Mouse (Mus musculus) urinary bladder, postnatal 14 days (tissue): ENCODE measurements around the gene Irx5.

Experiments
- DNase-seq: peaks from one replicate; pipeline ENCODE4 v3.0.0; 2021; ENCODE audit warnings: low spot score

Irx5 gene

DNA sequence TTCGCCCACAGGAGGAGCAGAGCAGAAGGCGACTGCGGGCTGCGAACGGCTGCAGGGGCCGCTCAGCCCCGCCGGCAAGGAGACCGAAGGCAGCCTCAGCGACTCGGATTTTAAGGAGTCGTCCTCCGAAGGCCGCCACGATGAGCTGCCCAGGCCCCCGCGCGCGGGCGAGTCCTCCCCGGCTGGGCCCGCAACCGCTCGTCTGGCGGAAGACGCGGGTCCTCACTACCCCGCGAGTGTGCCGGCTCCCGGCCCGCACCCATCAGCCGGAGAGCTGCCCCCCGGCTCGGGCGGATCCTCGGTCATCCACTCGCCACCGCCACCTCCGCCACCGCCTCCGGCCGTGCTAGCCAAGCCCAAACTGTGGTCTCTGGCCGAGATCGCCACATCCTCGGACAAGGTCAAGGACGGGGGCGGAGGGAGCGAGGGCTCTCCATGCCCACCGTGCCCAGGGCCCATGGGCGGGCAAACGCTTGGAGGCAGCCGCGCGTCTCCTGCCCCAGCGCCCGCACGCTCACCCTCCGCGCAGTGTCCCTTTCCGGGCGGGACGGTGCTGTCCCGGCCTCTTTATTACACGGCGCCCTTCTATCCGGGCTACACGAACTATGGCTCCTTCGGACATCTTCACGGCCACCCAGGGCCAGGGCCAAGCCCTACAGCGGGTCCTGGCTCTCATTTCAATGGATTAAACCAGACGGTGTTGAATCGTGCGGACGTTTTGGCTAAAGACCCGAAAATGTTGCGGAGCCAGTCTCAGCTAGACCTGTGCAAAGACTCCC is 2.8 kb downstream of the Irx5 start:
- no peak for DNase-seq

DNA sequence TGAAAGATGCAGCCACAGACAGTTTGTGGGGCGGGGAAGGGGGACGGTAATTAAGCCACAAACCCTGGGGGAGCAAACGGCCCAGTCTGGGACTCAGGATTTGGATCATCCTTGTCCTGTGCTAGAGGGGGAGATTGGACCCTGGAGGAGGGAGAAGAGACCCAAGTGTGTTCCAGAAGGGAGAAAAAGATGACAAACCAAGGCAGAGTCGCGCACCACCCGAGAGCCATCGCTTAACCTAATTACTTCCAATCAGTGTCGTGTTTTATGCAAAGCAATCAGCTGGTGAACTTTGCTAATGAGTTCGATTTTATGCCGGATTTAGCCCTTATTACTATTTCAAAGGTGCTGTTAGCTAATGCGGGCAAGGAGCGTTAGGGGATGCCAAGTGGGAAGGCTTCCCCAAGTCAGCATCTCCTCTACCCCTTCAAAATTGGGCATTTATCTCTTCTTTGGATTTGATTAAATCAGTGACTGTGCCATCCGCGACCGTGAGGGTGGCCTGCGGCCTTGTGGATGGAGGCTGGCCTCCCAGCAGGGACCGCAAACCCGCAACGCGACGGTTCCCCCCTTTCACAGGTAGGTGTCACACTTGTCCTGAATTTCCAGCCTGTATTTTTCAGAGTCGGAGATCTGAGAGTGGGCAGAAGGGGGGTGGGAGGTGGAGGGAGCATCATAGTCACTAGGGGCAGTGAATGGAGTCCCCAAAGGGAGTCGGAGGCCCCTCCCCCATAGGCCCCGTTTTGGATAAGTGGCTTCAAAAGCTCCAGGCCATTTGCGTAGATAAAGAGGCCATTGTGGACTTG is 4.3 kb downstream of the Irx5 start:
- no peak for DNase-seq

- no peak for DNase-seq
Observed at GRCm38 (mm10) chr8:92362396-92363115, 5.1 kb downstream of the Irx5 start.

DNA sequence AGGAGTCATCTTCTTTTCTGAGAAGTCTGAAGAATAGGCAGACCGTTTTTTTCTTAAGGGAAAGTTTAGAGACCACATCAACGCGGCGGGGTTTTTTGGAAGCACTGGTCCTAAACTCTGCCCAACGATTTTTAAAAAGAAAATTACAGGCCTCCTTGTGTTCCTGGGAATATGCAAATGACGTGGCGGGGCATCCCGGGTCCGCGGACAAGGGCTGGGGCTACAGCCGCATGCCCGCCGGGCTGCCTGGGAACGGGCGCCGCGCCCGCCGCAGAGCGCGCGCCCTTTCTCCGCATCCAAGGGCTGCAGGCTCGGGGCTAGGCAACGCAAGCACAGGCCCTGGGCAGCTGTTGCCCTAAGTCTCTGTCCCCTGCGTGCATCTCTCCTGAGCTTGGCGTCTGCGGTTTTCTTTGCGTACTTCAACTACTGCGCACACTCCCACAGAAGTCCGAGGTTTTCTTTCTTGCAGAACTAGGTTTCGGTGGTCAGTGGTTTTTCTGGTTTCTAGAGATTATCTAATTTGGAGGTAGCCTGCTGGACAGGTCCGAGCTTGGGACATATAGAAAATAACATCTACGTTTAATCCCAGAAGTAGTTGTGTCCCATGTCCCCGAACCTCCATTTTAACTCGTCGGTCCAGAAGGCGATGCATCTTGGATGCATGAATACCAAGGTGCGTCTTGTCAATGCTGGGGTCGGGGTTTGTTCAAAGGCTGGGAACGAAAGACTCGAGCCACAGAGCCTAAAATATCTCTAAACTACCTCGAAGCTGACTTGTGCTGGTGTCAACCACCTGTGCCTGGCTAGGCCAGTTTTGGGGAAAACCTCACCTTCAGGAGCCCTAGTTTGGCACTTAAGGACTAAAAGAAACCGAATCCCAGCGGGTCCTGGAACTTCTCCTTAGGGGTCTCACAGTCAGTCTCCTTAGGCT is 6.1 kb downstream of the Irx5 start:
- DNase-seq = no peak

DNA sequence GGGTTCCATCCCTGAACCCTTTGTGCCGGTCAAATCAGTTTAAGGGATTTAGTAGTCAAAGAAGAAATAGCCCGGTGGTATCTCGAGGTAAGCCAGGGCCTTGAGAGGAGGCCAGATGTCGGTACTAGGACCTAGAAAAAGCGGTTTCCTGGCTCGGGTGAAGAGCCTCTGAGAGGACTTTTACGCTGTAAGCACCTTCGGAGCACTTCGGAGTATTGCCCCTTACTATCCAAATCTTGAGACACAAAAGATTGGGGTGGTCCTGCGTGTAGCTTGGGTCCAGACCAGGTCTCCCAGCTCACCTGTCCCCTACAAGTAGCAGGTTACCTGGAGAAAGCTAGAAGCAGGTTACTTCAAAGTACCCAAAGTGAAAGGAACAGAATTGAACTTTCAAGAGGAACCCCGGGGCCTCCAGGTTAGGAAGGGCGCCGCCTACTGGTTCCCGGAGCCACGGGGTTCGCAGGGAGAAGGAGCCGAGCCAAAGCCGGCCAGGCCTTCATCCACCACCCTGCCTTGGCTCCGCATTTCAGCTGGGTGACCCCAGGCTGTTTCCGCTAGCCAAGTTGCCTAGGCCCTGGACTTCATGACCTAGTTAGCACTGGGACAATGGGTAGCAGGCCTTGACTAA is 6.8 kb downstream of the Irx5 start:
- DNase-seq = peak; percentile 48

- no peak for DNase-seq
Observed at GRCm38 (mm10) chr8:92364776-92365240, 7.4 kb downstream of the Irx5 start.

DNA sequence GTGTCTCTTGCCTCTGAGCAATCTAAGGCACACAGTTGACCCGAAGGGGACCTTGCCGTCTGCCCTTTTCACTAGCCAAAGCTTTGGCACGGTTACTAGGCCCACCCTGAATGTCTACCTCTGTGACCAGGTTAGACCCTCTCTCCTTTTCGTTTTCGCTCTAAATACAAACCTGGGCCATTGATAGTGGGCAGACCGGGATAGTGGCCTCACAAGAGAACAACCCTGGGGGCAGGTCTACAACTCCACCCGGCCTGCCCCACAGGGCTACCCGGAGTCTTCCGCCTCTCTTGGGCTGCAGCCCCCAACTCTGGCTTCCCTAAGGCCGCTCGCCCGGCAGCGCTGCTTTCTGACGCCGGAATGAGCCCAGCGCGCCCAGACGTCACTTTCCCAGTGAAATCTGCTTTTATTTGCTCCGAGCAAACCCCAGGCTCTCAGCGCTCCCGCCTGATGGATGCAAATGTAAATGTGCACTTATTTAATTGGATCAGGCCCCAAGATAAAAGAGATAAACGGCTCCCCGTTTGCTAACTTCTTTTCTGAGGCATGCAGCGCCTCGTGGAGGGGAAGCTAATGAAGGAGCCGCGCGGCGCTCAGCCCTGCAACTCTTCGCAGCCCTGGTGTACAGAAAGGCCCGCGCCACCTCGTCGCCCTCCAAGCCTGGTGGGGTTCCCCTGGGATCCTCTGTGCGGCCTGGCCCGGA is 8.0 kb downstream of the Irx5 start:
- no peak for DNase-seq

GRCm38 (mm10) chr8:92365944-92366735 is 8.7 kb downstream of the Irx5 start:
- DNase-seq = no peak

DNA sequence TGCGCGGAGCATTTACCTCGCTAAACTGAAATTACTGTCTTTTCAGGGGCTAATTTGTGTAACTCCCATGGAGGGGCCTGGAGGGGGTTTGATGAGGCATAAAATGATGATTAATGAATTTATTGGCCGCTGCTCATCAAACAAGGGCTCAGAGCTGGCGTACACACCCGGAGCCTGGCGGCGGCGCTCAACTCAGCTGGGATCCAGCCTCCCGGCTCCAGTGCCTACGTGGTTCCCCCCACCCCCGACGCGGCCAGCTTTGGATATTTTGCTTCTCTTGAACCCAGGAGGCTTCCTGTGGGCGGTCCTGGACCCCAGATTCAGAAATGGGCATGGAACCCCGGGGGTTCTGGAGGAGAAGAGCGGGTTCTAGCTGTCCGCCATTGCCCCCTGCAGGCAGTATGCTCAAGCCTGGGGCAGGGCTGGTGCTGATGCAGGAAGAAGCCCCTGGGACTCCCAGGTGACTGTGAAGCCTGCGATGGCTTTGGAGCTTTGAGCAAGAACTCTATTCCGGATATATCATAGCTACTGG is 9.4 kb downstream of the Irx5 start:
- peak; percentile 21 for DNase-seq

DNA sequence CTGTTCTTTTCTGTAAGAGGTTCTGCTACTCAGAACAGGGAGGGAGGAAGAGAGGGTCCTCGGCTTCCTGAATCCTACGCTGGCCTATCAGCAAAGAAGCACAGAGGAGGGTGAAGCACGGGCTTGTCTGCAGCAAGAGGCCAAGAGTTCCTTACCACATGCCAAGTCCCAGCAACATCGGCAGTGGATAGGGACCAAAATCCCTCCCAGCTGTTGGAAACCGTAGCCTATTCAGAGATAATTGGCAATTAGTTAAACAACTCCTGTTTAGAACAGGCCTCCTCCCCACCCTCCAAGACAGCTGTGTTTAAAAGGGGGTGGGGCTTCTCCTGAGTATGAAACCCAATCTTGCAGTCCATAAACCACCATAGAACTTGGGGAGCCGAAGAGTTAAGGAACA is 22.1 kb downstream of the Irx5 start:
- no peak for DNase-seq

- DNase-seq = no peak
Observed at GRCm38 (mm10) chr8:92380571-92380970, 23.1 kb downstream of the Irx5 start.

DNA sequence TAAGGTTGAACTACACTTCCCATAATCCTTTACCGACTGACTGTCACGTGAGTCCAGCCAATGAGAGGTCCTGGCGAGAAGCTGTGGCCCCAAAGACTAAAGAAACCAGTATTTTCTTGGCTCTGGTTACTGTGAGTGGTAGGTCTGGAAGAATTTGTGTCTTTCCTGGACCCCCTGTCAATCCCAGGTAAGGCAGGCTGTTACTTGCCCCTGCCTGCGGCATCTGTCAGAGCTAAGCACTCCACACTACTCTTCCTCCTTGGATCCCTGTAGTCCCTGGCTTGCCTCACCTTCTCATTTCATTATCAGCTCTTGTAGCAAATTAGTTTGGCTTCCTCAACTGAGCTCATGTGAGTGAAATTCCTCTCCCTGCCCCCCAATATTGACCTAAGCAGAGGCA is 30.5 kb downstream of the Irx5 start:
- DNase-seq = no peak

- no peak for DNase-seq
Observed at GRCm38 (mm10) chr8:92404218-92404617, 46.8 kb downstream of the Irx5 start.

DNA sequence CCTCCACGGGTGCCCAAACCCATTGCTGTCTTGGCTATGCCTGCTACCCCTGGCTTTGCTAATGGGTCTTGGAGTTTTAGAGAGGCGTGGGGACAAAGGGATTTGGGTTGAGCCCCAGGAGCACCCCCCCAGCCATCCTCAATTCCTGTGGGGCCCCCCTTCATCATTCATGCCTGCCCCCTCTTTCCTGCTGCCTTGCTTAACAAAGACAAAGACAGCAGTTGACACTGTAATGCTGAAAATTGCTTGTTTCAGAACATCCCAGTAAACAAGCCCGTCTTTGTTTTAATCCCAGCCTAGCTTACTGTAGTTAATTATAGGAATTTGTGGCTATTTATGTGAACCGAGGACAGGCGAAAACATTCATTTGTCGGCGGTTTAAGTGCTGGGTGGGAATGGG is 50.7 kb downstream of the Irx5 start:
- DNase-seq = no peak

- no peak for DNase-seq
Observed at GRCm38 (mm10) chr8:92413583-92413982, 56.2 kb downstream of the Irx5 start.

DNA sequence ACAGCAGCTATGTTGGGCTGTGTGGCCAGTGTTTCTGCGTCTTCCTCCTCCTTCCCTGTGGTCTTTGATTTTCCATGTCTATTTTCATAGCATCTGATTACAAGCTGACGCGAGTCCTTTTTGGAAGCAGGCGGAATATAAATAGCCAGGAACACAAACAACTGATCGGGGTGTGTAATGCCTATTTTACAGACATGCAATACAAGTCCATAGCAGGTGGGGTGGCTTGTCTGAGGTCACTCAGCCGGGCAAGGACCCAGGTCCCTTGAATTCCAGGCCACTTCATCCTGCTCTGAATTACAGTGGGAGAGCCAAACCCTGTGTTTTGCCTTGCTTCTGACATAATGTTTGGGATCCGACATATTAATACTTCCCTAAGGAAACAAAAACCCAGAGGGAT is 63.2 kb downstream of the Irx5 start:
- DNase-seq = no peak
